Mouse (Mus musculus): ENCODE data around the gene Atp2c1. TPM values are rescaled to one million over a fixed set of nuclear protein-coding genes. Genes with fewer than 3 reads are reported as not detected.

The Atp2c1 gene
- polyA plus RNA-seq, 2 experiments from 2014 or later = 19.2 to 20.3 TPM

DNA sequence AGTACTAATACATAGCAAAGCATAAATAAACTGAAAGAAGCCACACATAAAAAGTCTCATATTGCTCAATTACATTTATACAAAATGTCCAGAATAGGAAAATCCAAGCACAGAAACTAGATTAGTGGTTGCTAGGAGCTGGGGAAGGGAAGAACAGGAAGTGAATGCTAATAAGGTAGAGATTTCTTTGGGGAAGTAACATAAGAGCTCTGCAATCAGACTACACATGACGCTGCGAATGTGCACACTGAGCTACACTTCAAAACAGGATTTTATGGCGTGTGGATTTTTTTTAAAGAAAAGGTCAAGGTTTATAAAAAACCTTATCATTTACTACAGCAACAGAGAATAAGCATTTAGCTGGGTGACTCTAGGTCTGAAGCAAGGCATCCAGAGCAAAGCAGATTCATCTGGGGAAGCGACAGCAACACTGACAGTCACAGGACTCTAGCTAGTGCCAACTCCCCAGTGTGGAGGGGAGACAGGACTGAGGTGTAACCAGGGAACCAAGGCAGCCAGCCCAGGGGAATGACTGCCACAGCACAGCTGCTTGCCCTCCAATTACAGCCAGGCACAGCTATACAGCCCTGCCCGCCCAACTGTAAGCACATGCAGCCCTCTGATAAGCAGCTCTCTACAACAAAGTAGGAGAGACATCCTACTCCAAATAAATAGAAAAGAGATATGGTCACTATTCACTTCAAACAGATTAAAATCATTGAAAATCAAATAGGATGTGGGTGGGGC, 42.6 kb downstream of the Atp2c1 start:
- no peak for ATAC-seq

DNA sequence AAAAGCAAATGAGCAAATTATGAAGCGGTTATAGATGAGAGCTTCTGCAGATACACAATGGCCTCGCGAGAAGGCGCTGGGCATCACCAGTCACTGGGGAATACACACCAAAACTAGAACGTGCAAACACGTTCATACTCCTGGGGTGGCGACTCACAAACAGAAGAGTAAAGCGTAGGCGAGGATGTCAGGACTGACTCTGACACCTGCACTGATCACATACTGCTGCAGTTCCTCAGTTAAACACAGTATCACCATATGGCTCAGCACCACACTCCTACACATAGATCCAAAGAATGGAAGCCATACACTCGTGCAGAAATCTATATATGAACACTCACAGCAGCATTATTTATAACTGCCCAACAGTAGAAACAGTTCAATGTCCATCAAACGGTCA, 43.2 kb downstream of the Atp2c1 start:
- no peak for ATAC-seq

DNA sequence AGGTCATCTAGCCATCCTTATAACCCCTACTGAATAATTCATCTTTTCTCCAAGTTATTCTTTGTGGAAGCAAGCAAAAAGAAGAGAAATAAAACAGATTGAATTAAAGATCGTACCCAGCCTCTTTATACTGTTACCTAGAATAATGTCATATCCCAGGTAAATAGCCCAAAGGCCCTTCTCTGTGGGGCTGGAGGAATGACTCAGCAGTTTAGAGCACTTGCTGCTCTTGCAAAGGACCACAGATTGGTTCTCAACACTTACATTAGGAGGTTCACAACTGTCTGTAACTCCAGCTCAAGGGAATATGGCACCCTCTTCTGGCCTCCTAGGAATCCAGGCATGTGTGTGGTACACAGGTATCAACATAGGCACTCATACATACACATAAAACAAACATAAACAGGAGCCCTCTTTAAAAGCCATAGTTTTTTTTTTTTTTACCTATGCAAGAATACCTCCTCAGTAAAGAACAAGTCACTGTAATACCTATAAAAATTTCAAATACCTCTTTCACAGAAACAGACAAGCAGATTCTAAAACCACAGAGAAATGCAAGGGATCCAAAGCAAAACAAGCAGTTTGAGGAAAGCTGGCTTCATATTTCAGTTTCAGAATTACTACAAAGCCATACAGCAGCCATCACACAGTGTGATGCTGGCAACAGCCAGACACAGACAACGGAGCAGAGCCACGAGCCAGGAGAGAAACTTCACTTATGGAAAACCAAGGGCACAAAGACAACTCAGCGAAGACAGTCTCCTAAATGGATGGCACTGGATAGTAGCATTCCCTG, 44.2 kb downstream of the Atp2c1 start:
- no peak for ATAC-seq

DNA sequence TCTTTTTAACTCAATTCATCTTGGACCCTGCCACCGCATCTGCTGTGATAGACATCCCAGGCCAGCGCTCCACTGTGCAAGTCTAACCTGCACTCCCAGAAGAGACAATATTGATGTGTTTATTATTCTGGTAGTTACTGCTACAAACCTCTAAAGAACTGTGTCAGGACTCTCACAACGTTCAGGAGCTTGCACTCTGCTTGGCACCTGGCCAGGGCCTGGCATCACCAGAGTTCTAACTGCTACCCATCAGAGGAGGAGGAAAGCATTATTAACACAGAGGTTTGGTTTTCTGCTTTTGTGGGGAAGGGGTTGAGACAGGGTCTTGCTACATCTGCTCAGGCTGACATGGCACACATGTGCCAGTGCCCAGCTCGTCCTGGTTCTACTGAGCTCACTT, 45.0 kb downstream of the Atp2c1 start:
- ATAC-seq = no peak

DNA sequence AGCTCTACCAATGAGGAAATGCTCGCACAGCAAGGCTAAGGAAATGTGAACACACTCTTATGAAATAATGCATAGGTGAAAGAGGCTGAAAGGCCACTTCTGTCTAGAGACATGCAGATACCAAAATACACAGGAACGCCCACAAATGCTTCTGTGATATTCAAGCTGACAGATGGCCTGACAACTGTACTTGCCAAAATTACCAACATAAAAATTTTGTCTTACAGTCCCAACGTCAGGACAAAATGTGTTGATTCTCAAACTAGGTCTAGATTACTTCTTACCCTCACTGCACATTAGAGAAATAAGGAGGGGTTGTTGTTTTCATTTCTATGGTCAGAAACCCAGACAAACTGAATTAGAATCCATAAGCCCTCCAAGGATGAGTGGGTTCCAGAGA, 51.0 kb downstream of the Atp2c1 start:
- ATAC-seq = no peak

DNA sequence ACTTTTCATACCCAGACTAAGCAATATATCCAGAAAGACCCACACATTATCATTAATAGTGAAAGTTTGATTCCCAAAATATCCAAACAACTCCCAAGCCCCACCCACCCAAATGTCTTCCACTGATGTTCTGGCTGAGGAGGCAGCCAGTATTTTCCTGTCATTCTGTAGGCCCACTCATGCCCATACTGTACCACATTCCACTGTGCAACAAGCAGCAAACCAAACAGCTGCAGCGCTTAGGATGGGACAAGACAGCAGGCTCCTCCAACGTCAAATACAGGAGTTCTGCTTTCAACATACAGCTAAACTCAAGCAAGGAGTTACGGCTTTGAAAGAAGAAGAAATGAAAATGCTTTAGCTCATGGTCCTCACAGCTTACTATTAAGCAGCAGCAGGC, 52.2 kb downstream of the Atp2c1 start:
- ATAC-seq = no peak

DNA sequence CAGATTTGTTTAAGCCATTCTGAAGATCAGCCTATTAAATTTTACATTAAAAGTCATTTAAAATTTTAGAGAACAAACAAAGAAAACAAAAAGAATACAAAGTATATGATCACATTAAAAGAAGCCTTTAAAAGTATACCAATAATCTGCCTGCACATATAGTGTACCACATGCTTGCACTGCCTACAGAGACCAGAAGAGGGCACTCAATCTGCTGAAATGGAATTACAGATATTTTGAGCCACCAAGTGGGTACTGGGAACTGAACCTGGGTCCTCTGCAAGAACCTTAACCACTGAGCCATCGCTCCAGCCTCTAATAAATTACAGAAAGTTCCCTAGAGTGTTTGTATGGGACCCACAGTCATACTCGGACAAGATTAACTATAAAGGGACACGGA, 59.3 kb downstream of the Atp2c1 start:
- ATAC-seq = no peak

DNA sequence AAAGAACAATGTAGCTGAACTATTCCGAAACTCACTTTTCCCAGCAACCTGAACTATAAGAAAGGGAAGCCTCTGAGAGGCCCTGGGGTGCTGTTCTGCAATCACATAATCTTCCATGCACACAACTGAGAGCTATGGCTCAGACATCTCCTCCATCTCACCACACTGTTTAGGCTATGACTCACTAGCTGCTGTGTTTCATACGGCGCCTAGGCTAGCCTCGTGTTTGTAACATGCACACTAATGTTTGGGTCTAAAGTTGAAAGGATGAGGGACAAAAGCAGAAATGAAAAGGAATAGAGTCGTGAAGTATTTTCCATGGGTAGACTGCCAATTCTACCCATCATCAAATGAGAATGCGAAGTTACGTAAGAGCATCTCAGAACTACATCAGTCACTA, 65.6 kb downstream of the Atp2c1 start:
- ATAC-seq = no peak

DNA sequence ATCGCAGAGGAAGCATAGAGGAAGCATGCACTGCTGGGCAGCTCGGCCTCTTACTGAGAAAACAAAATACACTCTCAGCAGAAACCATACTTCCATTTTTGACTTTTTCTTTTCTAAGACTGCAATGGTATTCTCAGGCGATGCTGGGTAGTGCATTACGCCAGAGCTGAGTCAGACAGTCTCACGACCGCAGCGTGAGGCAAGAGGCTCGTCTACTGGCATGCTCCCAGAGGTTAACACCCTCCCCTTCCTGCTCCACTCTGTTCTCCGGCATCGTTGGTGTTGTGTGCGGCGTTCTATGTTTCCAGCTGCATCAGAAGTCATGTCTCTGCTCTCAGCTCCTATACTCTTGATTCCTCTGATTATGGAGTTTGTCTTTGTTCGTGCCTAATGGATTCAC, 68.1 kb downstream of the Atp2c1 start:
- ATAC-seq = no peak

DNA sequence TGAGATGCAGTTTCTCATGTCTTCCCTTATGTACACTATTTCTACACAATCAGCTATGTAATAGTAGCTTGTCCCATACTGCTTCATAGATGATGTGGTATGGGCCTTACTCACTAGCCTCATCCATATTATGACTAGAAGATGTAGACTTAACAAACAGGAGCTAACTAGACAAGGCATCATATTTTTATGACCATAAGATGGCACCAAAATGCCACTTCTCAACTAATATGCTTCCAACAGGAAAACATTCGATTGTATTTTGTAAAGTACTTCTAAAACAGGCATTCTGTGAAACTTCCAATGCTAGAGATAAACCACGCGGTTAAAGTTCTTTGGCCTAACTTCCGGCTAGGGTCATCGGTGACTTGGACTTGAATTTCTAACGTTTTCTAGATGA, 118.6 kb downstream of the Atp2c1 start:
- no peak for ATAC-seq

DNA sequence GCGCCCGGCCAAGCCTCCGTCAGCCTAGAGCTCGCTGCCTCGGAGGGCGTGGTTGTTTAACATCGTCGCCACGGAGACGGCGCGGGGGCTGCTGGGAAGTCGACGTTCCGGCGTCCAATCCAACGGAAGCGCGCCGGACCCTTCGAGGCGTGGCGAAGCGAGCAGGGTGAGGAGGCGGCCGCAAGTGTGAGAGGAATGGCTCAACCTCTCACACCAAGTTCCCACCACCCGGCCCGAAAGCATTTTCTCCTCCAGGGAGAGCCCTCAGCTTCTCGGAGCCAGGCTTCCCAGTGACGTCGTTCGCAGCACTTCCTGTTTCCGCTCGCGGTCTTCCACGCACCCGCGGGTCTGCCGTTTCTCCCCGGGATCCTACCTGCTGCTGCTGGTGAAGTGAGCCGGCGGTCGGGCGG, 131.9 kb downstream of the Atp2c1 start, which contains the start of the genes Aste1 and Nek11:
TSS of gene Aste1 (plus strand) at position 175 of the 410 bp plus-strand sequence.
TSS of gene Nek11 (minus strand) at position 307 of the 410 bp plus-strand sequence.
- ATAC-seq = peak; percentile 99

DNA sequence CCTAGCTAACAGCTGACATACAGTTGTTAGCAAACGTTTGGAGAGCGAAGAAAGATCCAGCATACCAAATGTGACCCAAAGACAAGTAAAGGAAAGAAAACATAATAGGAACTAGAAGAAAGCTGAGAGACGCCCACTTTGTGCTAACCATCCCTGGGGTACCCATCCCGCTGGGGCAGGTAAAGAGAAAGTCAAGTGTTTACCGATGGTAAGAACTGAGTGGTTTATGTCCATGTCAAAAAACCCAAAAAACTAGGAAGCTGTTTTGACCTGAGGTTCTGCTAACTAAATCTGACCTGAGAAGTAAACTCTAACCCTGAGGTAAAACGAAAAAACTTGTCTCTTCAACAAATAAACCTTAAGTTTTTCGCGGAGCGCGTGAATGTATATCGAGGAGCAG, 132.4 kb downstream of the Atp2c1 start:
- ATAC-seq = no peak

DNA sequence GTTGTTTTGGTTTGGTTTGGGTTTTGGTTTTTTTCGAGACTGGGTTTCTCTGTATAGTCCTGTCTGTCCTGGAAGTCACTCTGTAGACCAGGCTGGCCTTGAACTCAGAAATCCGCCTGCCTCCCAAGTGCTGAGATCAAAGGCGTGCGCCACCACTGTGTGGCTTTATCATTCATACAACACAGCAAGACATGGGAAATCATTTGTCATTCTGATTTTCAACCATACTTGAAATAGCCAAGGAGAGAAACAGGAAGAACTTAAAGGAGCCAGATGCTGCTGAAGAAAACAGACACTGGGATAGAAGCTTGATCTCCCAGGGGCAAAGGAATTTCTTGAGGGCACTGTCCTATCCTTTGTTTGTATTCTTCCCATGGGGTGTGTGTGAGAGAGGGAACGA, 136.5 kb downstream of the Atp2c1 start:
- no peak for ATAC-seq

DNA sequence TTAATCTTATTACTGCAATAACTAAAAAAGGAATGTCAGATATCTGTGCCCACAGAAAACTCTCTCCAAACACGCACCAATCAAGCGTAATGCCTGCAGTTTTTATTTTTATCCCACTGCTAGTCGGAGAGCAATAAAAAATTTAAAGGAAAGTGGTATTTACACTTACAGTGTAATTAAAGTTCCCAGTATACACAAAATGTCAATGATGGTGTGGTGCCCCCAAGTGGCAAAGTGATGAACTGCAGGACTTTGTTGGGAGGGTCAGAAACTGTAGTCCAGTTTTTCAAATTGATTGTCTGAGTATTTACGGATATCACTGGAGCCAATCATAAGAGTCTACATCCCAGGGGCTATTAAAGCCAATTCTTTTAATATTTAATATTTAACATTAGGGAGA, 137.8 kb downstream of the Atp2c1 start:
- ATAC-seq = peak; percentile 53

DNA sequence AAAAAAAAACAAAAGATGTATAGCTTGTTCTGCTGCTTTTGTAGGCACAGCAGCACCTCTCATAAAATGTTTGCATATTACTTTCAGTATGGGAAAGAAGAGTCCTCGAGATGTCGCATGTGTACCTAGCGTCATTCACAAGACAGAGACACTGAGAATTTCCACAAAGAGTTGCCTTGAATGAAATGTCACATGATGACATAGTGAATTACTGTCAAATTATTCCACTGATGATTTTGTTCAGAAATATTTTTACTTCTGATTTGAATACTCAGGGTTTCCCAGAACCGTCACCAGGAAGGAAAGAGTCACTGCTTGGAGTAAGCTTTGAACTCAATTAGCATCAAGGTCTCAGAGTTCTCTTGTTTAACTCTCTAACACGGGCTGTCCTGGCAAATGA, 139.7 kb downstream of the Atp2c1 start:
- no peak for ATAC-seq

DNA sequence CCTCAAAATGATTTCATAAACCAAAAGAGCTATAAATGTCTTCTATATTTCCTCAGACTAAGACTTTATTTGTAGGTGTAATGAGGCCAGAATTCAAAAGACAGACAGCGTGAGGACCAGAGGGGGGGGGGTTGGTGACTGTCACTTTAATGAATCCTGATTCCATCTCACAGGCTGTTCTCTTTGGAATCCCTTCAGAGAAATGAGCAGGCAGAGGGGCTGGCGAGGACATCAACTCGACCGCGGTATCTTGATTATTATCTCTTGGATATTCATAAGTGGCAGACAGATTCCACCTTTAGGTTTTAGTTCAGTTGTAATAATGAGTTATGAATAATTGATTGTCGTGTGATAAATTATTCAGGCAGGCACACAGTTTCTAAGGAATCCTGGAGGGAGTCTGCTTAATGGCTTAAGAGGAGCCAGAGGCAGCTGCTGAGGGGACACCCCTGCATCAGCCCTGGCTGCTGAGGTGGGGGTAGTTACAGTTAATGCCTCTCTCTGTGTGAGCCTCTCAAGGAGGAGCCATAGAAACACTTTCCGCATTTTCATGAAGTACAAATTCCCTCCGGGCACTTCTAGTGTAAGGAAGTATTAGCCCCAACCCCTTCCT, 147.5 kb downstream of the Atp2c1 start:
- ATAC-seq = no peak

DNA sequence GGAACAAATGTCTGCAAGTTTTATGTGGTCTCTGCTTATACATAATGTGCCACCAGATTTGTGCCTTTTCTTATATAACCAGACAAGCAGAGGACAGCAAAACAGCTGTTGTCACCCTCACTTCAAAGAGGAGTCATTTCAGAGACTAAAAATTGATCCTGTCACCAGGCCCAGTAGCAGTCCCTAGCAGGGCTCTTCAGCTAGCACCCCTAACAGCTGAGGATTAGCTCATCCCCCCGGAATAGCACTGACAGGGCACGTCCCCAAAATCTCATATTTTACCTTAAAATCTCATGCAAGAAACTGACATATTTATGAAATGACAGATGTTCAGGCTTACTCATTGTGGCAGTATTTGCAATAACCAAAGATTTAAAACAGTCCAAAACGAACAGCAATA, 149.5 kb downstream of the Atp2c1 start:
- no peak for ATAC-seq

DNA sequence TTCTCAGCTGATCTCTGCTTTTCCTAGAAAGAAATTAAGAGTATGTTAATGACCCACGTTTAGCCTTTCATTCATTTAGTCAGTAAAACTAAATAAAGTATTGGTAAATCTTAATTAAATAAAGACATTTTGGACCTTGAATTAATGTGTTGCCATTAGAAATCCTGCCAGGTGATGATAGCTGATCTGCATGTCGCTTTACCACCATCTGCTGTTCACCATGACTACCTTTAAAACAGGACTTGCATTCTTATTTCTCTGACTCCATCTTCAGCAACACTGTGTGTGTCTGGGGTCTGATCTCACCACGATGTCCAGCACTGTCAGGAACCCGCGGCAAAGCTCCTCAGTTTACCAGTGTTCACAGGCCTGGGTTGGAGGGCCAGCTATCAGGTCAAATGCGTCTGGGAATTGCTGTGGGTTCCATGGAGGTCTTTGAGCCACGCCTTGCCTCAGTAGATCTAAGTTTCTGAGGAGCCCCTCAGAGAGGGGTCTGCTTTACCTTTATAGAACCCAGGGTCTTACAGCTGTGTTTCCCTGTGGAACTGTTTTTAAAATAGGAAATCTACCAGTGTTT, 150.1 kb downstream of the Atp2c1 start:
- no peak for ATAC-seq

DNA sequence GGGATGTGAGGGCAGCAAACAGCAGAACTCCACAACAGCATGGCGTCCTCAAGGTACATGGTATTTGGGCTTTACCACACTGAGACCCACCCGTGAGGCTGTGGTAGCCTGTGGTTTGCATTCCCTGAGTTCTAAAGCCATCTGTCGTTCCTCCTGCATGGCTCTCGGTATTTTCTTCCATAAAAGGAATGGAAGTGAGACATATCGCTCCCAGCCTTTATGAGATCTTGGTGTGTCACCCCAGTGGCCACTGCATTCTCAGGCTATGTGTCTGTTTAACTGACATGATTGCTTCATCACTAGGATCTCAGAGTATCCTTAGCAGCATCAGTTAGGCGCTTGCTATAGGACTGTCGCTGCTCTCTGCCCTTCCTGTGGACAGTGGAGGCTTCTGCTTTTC, 150.7 kb downstream of the Atp2c1 start:
- ATAC-seq = no peak

DNA sequence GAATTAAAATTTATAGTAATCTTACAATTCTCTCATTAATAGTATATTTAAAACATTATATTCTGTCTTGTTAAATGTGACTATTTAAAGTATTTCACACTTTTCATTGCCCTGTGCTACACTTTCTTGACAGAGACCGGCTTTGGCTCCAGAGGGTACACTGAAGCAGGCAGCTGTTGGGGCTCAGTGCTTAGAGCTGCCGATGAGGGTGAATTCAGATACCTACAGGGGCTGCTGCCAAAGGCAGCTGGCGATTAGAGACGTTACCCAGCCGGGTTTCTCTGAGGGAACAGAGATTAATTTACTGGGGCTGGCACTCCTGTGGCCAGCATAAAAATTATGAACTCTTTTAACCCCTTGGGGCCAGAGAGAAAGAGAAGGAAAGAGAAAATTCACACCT, 152.8 kb downstream of the Atp2c1 start:
- no peak for ATAC-seq

DNA sequence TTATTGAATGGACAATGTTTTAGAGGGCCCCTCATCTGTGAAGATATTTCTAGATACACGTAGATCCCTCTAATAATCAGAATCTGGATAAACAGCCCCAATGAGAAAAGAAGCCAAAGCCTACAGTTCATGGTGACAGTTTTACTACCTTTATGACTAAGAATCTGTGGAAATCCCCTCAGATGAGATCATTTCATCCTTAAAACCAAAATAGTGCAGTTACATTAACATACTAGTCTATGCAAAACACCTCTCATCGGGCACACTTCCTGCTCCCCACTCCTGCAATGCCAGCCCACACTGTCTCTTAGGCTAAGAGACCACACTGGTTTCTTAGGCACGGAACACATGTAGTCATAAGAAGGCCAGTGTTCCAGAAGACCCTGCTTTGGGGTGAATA, 158.5 kb downstream of the Atp2c1 start:
- ATAC-seq = peak; percentile 93

DNA sequence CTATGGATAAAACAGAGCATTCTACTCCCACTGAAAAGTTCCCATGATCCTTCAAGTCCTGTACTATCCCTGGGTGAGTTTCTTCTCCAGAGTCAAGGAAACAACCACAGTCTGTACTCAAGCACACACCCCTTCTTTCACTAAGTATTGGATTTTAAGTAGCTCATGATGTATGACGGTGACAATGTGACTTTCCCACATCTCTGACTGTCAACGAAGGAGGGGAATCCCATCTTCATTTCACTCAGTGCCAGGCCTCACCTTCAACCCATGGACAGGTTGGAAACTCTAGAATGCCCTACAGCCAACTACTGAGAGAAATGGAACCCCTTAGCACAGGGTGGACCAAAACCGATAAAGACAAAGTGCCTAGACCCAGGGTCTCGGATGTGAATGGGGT, 160.9 kb downstream of the Atp2c1 start:
- ATAC-seq = no peak

DNA sequence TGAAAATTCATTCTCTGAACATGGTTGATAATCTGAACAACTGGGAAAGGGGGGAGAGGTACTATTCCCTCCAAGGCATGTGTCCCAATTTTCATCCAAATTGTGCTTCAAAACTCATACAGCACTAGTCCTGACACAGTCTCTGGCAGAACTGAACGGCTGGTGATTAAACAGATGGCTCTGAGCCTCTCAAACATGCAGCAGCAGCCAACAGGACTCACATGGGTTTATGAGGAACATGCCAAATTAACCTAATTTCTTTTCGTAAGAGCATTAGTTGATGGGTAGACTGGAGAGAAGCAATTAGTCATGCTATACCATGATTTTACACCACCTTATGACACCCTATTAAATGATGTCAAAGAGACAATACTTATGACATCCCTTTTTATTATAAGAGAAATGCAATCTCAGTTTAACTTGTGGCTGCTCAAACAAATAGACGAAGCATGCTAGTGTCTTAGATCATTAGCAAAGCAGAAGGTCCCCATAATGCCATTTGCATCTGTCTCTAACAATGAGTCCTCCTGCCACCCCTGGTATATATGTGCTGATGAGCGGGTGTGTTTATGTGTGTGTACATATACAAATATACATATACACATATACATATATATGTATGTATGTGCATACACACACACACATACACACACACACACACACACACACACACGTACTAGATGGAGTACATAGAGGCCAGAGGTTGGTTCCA, 163.4 kb downstream of the Atp2c1 start:
- no peak for ATAC-seq
